Mouse (Mus musculus) gastrocnemius, postnatal 14 days (tissue): ENCODE measurements around the gene Cpsf3. TPM values are rescaled to one million over a fixed set of nuclear protein-coding genes. Genes with fewer than 3 reads are reported as not detected.

ENCODE experiments used
- DNase-seq: peaks from one replicate; pipeline ENCODE4 v3.0.0; 2021; ENCODE audit warnings: mixed read lengths
- intact Hi-C: fragments of 180-260 bp; cut with DNase I; formaldehyde crosslinking; loops from one replicate; pipeline ENCODE4 v1.15.1; 2025; ENCODE audit warnings: low total_unique reads
- total RNA-seq, 2 experiments: library from RNA; stranded (reverse); gene quantifications; 2 replicates each; pipeline ENCODE4 v1.2.3; 2021

Gene Cpsf3
- total RNA-seq, 2 experiments from 2014 or later = 22.1 to 23.2 TPM

DNA sequence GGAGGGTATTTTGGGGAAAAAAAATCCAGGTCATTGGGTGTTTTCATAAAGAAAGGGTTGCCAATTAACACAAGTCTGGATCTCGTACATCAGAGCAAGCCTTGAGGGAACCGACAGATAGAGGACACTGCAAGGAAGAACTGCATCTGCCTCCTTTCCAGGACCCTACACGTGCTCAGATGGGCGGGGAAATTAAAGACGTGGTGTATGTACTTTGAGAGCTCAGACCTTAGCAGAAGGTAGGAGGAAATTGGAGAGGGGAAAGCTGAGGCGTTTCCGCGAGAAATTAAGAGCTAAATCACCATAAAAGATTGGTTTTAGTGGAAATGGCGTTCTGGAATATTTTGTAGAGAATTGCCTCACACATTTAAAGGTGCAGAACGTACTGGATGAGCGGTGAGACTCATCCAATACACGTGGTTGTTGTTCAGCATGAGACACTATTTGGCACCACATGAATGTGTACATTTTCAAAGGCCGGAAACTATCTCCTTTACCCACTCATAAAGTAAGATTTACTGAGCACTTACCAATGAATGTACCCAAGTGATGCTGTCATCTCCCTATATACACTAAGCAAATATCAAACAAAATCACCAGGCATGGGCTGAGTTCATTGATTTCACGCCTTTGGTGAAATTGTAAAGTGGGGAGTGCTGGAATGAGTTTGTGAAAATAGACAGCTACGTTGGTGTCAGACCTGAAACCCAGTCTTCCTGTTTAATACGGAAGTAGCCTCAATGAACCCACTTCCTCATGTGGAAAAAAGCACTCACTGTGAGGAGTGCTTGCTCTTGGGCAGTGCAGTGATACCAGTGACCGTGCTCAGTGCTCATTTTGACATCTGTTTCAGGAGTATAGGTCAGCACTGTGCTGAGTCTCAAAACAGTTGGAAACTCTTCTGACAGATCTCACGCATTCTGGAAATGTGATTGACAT, 1.8 kb downstream of the Cpsf3 start:
- no peak for DNase-seq
- intact Hi-C loops = no loop called here

GRCm38 (mm10) chr12:21288716-21289395, 3.7 kb downstream of the Cpsf3 start:
- intact Hi-C loops = no loop called here
- no peak for DNase-seq

- no peak for DNase-seq
- intact Hi-C loops = no loop called here
Measured at GRCm38 (mm10) chr12:21289651-21290050, 4.5 kb downstream of the Cpsf3 start.

DNA sequence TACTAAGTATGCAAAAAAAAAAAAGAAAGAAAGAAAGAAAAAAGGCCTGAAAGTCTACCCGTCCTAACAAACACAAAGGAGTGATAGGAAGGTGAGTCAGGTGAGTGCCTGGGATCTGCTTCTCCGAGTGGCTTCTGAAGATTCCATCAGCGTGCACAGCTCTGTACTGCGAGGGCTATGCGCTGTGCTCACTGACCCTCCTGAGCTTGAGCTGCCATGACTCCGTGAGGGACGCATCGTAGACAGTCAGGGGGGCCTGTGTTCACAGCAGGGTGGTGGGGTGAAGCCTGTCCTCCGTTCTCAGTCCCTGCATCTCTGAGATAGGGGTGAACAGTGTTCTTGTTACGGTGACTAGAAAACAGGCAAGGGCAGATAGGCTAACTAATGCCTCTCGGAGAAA, 13.7 kb downstream of the Cpsf3 start:
- intact Hi-C loops = no loop called here

GRCm38 (mm10) chr12:21301324-21301723, 16.1 kb downstream of the Cpsf3 start:
- no peak for DNase-seq

More for the DNA sequence above, 13.7 kb downstream of the Cpsf3 start:
- DNase-seq = no peak

DNA sequence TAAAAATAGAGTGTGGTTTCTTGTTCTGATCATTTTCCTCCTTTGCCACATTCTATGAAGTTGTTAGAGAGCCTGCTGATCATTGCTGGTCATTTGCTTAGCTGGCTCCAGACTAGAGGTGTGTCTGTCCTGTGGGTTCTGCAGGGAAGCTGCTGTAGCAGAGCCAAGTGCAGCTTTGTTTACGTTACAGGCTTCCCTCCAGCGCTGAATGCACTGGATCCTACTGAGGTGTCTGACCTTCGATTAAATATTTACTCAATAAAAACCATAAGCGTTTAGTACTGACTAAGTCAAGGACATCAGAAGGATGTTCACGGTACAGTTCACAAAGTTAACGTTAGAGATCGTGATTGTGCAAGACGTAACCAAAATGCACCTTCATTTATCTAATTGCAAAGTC, 16.7 kb downstream of the Cpsf3 start:
- intact Hi-C loops = no loop called here
- no peak for DNase-seq

More at GRCm38 (mm10) chr12:21301324-21301723, 16.1 kb downstream of the Cpsf3 start:
- intact Hi-C loops = no loop called here

DNA sequence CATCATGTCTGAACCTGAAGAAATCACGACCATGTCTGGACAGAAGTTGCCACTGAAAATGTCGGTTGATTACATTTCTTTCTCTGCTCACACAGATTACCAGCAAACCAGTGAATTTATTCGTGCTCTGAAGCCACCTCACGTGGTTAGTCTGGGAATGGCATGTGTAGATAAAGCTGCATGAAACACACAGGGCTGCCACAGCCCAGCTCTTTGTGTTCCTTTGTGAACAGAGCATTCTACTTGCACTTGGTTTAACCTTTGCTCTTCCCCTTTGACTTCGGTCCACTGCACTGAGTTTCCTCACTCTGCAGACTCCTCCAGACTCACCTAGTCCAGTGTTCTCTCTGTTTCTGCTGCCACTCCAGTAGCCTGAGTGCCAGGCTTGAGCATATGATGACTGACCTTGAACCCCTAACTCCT, 17.2 kb downstream of the Cpsf3 start:
- no peak for DNase-seq

DNA sequence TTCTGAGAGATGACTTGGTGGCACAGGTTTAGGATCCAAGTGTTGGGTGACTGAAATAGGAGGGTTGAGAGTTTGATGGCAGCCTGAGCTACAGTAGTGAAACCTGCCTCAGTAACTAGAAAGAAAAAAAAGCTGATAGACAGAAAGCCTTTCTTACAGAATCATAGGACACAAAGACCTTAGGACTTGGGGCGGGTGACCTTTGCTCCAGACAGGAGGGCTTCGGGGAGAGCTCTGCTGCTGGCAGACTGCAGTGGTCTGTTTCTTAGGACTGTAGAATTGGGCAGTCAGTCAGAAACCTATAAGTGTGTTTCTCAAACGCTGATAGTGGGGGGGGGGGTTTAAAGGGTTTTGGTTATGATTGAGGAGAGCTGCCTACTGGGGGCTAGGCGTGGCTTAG, 20.6 kb downstream of the Cpsf3 start:
- intact Hi-C loops = no loop called here
- no peak for DNase-seq

More for the DNA sequence above, 17.2 kb downstream of the Cpsf3 start:
- intact Hi-C loops = no loop called here

GRCm38 (mm10) chr12:21306721-21307120, 21.5 kb downstream of the Cpsf3 start:
- intact Hi-C loops = no loop called here

GRCm38 (mm10) chr12:21312201-21312600, 27.0 kb downstream of the Cpsf3 start:
- intact Hi-C loops = no loop called here
- DNase-seq = no peak

More at GRCm38 (mm10) chr12:21306721-21307120, 21.5 kb downstream of the Cpsf3 start:
- no peak for DNase-seq

DNA sequence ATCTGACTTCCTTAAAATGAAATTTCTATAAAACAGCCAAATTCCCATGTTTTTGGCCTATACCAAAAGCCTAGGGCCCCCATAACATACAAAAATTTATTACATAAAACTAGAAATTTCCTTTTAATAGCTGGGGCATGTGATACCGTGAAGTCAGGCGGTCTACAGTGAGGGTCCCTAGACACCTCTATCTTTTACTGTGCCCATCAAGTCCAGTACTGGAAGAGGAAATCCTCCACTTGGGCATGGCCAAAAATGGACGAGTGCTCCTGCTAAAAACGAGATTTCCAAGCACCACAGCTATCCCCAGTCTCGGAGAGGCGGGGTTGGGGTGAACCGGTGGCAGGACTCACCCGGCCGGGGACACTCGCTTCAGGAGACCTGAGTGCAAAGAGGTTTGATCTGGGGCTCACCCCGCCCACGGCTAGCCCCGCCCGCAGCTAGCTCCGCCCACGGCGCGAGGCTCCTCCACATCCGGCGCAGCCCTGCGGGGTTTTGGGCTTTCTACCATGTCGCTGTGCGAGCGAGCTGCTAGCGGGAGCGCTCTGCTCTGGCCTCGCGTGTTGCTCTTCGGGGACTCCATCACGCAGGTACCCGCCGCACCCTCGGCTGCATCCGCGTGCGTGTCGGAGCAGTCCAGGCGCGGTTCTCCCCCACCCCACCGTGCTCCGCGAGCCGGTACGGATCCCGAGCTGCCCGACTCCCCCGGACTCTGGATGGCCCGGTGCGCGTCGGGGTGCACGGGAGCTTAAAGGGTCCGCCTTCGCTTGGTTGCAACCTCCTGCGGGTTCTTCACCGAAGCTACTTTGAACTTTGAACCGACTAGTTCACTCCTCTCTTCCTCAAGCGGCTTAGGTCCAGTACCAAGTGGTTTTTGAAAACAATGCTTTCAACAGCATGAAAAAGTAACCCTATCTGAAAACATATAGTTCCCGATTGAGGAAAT, 31.0 kb downstream of the Cpsf3 start, which contains the start of gene Iah1:
TSS of gene Iah1 (plus strand) at position 467 of the 946 bp plus-strand sequence.
- intact Hi-C loops = no loop called here
- DNase-seq = peak; percentile 83

GRCm38 (mm10) chr12:21316869-21317265, 31.7 kb downstream of the Cpsf3 start:
- intact Hi-C loops = no loop called here

DNA sequence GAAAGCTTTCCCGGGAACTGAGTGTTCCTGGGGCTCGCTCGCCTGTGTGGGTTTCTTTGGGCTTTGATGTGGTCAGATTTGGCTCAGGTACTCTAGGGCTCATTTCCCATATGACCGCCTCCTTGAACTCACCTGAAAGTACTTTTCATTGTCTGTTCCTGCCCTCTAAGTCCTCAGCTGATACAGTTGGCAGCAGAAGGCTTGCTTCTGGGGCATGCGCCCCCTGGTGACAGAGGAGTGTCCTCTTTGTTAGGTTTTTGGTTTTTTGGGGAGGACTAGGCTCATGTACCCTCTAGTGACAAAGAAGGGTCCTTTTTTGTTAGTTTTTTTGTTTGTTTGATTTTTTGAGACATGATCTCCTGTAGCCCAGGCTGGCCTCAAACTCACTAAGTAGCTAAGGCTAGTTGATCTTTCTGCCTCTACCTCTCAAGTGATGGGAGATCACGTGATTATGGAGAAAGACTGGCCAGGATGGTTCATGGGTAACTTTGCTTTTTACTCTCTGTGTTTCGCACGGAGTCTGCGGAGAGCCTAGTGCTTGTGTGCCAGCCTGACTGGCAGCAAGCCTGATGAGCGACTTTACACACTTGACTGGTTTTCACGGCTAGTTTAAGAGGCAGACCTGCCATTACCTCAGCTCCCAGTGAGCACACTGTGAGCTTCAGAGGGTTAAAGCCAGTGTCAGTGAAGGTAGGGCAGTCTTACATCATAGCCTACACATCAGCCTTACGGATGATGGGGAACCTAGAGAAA, 33.1 kb downstream of the Cpsf3 start:
- intact Hi-C loops = no loop called here
- DNase-seq = peak; percentile 62

More at GRCm38 (mm10) chr12:21316869-21317265, 31.7 kb downstream of the Cpsf3 start:
- no peak for DNase-seq

DNA sequence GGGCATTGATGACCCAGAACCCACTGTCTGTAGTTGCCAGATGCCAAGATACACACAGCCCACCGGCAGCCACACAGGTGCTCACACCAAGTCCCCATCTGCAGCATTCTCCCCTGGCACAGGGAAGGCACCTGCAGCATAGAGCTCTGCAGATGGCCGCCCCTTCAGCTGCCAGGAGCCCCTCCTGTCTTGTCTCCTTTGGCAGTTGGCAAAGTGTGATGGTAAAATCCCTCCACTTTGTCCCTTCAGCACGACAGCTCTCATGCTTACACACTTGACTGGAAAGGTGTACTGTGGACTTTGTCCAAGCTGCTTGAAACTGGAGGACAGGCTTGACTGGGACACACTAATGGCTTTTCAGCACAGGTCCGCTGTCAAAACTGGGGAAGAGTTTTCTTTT, 35.1 kb downstream of the Cpsf3 start:
- no peak for DNase-seq
- intact Hi-C loops = no loop called here

DNA sequence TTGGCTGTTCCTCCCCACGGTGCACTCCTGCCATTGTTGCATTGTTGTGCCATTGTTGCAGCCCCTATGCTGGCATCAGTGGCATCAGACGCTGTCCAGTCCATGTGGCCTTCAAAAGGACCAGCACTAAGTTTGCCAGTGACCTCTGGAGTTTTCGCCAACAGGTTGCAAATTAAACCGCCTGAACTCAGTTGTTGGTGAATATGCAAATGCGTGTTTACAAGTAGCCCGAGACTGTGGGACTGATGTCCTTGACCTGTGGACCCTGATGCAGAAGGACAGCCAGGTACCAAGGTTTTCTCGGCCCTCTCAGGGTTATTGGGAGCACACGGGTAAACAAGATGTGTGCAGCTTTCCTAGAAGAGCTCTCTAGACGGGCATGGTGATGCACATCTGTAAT, 36.0 kb downstream of the Cpsf3 start:
- intact Hi-C loops = no loop called here
- DNase-seq = no peak

DNA sequence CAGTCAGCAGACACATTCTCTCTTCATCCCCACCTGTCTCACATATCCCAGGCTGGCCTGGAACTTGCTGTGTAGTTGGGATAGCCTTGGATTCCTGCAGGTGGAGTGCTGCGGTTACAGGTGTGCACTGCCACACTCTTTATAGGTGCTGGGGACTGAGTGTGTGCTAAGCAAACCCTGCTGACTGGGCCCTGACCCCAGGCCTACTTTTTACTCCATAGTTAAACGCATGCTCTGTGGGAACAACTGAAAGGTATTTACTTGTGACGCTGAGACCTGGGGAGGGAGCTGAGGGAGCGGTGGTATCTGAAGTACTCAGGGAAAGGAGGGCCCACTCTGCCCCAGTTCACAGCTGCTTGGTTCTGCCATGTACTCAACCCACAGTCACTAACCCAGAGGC, 37.1 kb downstream of the Cpsf3 start:
- intact Hi-C loops = no loop called here
- DNase-seq = no peak

DNA sequence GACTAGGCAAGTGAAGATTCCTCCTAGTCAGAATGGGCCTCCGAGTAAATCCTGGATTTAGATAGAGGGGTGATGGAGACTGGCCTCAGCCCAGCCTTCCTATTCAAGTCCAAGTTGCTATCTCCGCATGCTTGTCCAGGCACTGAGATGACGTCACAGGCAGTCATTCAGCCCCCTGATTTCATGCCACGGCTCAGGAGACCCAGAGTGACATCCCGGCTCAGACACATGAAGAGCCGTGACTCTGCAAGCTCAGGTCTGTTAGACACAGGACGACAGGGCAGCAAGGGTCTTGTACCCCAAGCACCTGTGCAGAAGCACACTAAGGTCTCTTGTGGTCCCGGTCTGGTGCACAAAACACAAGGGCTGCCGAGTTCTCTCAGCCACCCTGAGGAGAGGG, 37.7 kb downstream of the Cpsf3 start:
- DNase-seq = no peak

DNA sequence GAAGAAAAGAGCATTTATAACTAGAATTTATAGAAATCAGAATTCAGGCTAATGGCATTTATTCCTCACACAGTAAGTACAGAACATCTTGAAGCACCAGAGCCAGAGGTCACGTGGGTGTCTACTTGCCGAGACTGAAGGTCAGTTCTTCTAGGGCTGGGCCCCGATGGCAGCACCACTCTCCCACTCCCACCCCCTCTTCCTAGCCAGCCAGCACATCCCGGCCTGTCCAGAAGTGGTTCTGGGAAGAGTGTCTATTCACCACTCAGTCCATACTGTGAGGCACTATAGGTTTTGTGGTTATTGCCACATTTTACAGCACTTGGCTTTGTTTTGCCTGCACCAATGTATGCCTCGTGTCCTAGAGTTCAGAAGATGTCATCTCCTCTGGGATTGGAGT, 38.9 kb downstream of the Cpsf3 start:
- intact Hi-C loops = no loop called here
- DNase-seq = no peak

More for the DNA sequence above, 37.7 kb downstream of the Cpsf3 start:
- intact Hi-C loops = no loop called here

GRCm38 (mm10) chr12:21325266-21325665, 40.1 kb downstream of the Cpsf3 start:
- intact Hi-C loops = no loop called here
- DNase-seq = no peak
